Mouse (Mus musculus) adrenal gland, adult (tissue): Measurements from ENCODE around the gene Nemp1.
A peak's percentile ranks its signal among the peaks of the same experiment; 100 is the strongest.

Source experiments
- DNase-seq, 2 experiments: peaks; one replicate each; pipeline ENCODE4 v3.0.0; 2022 to 2023; ENCODE audit warnings: low spot score in 1 of 2; ENCODE audit not compliant: inconsistent age in 2 of 2

Gene Nemp1

DNA sequence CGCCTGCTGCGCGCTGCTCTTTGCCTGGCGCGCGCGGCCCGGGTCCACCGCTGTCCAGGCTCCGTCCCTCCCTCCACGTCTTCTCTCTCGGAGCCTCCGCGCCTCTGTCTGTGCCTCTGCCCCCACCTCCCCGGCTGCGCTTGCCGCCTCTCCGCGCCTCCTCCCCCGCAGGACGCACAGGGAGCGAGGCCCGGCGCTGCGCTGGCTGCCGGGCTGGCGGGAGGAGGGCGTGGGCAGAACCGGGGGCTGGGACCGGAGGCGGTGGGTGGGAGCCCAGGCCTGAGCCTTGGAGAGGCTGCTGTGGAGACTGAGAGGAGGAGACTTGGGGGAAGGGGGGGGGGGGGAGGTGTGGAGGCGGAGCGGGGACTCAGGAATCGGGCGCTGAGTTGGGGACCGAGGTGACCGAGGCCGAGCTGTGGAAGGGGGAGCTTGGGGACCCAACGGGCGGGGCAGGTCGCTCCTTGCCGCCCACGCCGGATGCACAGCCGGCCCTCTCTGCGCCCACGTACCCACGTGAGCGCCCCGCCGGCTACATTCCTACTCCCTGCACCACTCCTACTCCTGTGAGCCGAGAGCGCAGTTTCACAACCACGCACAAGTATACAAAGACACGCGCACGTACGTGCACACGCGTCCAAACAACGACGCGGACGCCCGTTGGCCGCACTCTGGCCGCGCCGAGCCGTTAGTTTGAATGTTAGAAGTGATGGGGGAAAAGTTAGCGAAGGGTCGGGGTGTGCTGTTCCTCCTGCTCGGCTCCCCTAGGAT lies at the start of gene Nemp1:
Gene Nemp1 (plus strand): TSS at position 401 of the 768 bp plus-strand sequence.
- DNase-seq: peak; percentile 96

DNA sequence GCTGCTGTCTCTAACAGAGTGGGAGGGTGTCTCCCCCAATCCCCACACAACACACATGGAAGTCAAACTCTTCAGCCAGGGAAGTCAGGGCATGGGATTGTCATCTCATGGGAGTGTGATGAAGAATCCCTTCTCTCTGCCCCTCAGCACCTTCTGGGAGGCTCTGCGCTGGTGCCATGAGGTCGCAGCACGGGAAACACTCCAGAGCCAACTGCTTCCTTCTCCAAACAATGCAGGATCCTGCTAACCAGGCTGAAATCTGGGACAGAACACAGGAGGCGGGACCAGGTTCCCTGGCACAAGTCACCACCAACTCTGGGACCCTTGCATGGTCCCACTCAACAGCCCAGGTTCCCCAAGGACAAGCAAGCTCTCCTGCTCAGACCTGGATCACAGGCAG lies 49.4 kb upstream of the Nemp1 start:
- peak in 1 of 2 experiments; percentile 51 for DNase-seq

DNA sequence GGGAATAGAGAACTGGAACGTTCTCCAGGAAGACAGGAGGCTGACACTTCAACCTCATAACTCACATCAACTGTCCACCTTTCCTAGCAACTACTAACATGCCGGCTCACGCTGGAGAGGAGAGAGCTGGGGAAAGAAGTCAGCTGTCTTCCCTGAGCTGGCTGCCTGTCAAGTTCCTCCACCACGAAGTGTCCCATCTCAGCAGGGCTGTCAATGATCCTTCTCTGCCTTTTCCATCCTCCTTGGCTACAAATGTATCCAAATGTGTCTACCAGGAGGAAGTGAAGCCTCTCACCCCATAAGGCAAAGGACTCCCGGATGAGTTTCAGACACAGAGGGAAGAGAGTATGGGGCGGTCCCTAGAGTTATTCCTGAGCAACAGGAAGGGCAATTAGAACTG lies 48.5 kb upstream of the Nemp1 start:
- DNase-seq: peak in 1 of 2 experiments; percentile 62

DNA sequence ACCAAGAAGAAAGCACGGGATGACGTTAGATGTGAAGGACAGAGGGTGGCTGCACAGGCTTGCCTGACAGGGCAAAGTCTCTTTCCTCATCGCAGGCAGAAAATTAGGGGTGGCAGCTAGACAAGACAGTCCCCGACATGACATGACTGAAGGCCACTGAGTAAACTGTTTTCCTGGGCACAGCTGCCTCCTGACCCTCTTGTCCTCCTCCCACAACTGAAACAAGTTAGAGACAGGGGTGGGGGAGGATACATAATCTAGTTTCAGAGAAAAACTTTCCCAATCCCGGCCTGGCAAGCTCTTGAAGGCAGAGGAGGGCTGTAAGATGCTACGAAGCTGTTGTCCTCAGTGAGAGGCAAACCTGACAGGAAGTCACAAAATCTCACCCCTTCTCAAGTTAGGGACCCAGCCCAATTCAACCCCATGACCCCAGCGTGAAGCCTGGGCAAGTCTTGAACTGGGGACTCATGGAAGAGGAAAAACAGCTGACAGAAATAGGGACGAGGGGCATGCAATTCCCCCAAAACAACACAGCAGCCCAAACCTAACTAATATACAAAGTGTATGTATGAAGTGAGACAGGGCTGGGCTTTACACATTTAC lies 47.5 kb upstream of the Nemp1 start:
- DNase-seq: peak in 1 of 2 experiments; percentile 77

DNA sequence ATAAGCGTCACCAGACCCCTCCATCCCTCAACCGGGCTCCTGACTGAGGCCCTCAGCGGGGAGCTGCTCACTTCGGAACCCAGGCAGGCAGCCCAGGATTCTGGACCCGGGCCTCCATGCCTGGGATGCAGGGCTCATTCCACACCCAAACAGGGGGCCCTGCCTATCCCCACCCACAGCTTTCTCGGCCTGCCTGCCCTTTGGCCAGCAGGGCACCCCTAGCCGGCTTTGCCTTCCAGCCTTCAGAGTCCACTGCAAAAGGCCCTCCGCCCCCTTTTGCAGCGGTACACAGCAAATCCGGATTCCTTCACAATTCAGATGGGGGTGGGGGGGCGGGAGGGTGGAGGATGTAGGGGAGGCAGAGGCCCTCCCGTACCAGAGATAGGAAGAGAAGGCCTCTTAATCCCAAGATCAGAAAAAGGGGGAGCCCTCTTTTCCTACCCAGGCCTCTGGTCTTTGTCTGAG lies 46.7 kb upstream of the Nemp1 start:
- DNase-seq: peak; percentile 41 to 68

DNA sequence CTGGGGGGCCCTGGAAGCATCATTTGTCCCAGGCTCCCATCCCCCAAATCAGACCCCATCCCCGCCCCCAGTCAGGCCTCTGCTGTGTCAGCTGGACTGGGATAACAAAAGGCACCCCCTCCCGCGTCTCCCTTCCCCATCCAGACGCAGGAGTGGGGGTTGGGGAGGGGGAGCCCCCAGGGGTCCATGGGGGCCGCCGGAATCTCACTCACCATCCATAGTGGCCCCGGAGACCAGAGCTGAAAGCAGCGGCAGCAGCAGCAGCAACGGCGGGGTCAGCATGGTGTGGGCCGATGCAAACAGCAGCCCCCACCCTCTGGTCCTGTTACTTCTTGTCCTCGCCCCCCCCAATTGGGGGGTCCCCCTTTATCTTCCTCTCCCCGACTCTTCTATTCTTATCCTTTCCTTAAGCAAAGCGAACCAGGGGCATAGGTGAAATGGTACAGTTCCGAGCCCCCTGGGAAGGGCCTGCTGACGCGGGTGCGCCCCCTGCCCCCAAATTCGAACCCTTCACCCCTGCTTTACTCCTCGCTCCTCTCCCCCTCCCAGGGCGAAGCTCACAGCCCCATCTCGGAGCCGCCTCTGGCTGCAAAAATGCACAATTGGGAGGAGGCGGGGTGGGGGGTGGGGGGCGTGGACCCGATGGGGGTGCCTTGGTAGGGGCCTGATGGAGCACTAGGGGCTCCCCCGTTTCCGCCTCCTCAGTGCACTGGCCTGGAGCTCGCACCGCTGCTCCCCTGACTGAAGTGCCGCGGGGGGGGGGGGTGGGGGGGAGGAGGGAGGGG lies 46.1 kb upstream of the Nemp1 start, which contains the start of gene Lrp1:
Gene Lrp1 (minus strand): TSS at position 743 of the 785 bp plus-strand sequence.
- DNase-seq: peak; percentile 68 to 82

DNA sequence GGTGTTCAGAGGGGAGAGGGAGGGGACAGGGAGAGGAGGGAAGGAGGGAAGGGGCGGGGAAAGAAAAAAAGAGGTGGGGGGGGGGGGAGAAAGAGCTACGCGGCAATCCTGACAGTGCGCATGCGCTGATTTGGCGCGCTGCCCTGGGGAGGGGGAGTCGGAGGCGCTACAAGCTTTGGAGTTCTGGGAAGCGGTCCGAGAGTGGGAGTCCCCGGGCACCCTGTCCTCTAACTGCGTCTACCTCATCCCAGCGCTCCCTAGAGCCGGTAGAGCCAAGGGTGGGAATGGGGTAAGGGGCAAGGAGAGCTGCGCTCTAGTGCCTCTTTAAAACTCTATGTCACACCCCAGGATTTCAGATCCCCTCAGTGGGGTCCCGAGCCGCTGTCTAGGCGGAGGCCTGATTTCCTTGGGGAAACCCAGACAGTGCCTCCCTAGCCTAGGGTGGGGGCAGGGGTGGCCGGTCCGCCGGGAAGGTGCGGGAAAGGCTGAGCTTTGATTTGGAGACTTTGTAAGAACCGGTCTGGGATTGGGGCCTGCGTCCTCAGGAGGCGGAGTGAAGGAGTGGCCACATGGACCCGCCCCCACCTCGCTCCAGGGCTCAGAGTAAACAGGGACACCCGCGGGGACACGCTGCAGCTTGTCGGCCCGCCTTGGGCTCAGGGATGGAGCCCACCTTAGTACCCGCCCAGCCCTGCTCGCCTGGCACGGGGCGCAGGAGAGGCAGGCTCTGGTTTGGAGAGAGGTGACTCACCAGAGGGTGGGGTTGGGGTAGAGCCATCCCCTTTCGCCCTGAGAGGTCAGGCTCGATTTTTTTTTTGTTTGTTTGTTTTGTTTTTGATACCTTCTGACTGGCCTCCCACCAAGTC lies 45.3 kb upstream of the Nemp1 start:
- peak; percentile 95 to 98 for DNase-seq

DNA sequence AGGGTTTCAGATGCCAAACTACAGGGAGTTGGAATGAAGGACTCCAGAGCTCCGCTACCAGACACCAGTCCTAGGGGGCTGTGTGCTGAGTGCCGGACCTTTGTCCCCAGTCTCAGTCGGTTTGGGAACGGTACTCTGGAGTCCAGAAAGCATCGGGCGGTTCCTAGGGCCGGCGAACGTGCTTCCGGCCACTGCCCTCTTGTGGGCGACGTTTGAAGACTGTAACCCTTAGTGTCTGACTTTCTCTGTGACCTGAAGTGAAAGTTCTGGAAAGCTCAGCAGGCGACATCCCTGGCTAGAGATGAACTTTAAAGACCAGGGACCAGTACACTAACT lies 44.7 kb upstream of the Nemp1 start:
- DNase-seq: peak; percentile 88 to 96

DNA sequence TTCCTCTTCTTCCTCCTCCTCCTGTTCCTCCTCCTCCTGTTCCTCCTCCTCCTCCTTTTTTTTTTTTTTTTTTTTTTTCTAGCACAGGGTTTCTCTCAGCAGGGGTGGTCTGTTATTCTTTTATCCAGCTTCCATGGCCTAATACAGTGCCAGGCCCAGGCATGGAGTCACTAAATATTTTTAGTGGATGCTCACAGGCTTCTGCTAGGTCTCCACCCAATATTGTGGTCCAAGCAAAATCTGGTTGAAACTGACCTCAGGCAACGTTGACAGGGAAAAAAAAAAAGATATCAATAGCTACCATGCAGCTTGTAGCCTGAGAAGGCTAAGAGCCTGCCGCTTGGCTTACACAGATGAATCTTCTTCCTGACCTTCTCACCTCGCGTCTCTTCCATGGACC lies 44.0 kb upstream of the Nemp1 start:
- no peak for DNase-seq

DNA sequence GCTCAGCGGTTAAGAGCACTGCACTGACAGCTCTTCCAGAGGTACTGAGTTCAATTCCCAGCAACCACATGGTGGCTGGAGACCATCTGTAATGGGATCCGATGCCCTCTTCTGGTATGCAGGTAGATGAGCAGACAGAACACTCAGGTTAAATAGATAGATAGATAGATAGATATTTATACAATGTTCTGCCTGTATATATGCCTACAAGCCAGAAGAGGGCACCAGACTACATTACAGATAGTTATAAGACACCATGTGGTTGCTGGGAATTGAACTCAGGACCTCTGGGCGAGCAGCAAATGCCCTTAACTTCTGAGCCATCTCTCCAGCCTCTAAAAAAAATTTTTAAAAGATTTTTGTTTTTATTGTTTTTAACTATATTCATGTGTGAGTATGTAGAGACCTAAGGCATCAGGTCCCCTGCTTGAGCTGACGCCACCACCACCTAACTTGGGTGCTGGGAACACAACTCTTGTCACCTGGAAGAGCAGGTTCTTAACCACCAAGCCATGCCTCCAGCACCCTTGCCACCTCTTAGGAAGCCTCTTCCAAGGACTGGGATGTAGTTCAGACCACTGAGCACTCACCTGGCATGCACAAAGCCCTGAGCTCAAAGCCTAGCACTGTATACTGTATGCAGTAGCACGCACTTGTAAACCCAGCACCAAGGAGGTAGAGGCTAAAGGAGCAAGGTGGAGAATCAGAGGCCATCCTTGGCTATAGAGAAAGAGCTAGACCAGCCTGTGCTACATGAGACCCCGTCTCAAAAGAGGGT lies 43.1 kb upstream of the Nemp1 start:
- no peak for DNase-seq

DNA sequence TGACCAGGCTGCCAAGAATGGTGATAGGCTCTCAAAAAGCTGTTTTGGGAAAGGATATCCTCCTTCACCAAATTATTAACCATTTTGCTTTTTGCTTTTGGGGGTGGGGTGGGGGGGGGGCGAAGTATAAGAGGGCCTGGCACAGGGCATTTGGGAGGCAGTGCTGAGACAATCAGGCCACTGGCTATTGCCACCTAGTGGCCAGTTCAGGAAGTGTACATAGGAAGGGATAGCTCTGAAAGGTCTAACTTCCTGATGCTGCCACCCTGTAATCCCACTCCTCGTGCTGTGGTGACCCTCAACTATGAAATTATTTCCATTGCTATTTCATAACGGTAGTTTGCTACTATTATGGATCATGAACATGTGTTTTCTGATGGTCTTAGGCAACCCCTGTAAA lies 40.3 kb upstream of the Nemp1 start:
- peak; percentile 45 to 74 for DNase-seq

DNA sequence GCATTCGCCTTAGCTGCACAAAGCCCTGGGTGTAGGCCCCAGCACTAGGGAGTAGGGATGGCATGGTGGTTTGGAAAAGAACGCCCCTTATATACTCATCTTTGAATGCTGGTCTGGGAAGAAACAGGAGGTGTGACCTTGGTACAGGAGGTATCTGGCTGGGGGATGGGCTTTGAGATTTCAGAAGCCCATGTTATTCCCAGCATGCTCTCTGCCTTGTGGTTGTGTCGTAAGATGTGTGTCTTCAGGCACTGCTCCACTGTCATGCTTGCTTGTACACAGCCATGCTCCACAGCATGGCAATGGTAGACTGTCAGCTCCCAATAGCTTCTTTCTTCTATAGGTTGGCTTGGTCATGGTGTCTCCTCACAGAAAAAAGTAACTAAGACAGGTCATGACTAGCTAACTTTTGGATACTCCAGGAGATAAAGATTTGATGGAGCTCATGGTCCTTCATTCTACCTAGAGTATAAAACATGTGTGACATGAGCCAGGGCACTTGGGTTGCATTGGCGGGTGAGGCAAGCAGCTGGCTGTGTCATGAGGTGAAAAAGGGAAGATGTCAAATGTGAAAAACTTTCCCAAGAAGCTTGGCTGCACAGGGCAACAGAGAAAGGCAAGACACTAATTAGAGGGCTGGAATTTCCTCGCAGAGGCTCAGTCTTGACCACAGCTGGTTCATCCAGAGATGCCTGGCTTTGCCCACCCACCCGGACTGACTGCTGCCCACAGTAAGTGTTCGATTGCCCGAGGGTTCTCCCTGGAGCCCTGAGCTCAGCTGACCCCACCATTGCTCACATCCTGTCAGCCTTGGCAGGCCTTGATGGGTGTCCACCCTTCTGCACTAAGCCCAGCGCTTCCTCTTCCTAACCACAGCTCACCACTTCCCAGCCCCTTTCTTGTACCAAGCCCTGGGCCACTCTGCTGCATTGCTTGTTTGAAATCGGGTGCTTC lies 35.2 kb upstream of the Nemp1 start:
- DNase-seq: no peak

DNA sequence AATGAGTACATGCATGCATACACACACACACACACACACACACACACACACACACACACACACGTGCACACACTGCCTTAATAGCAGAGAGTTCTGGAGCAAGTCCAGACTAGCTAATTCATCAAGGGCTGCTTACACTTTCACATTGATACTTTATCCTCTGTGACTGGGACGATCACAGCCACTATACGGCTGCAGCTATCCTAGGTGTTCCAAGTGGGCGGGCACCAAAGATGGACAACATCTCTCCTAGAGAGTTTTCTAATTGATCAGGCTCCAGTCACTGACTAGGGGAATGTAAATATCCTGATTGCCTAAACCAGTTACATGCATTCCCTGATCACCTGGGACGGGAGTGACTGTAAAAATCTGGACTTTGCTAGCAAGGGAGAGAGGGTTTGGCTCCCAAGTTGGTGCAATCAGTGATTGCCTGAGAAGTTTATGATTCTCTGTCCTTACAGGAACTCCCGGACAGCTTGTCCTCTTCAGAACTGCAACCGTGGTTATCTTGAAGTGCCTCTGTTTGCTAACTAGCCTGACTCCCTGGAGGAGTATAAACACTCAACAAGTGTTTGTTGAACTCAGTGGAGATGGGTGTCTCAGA lies 33.9 kb upstream of the Nemp1 start:
- DNase-seq: no peak

DNA sequence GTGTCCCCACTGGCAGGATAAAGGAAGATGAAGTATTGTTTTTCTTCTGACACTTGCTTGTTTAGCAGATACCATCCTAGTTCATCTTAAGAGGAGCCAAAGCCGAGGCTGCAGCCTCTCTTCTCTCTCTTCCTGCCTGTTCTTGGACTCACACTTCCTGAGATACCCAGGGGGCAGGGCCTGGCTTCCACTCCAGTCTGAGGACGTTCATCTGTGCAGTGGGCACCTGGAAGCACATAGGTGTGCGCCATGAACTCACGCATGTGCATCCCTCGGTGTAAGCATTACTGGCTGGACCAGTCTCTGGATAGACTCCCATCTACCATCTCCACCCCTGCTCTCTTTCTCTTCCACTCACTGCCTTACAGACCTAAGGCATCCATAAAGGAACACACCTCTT lies 26.3 kb upstream of the Nemp1 start:
- no peak for DNase-seq

DNA sequence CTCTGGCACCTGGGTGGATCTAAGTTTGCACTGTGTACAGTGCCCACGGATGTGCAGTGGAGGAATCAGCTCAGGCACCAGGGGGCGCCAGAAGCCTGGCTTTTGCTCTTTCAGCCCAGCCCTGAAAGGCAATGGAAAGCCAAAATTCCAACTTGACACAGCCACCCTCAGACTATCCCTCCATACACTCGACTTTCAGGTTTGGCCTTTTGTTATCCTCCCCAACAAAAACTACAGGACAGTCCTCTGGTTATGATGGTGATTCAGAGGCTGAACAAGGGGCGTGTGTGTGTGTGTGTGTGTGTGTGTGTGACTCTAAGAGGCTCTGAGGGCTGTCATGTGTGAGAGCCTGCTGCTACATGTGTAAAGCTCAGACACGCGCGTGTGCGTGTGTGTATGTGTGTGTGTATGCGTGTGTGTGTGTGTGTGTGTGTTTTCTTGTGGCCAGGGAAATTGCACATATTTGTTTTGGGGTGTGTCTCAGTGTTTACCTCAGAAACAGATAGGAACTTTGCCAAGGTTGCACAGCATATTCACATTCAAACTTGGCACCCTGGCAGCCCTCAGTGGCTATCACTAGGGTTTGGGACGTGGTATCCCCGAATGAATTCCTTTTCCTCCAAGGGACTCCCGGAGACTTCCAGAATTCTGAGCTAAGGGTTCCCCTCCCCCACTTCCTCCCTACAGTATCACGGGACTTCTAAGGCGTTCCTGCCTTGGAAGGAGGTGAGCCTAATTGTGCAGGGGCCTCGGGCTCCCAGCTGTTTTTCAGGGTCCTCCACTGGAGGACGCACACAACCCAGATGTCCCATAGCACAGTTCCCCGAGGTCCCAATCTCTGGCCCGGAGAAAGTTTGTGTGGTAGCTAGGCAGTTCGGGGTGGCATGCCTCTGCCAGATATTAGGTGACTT lies 24.6 kb upstream of the Nemp1 start:
- peak; percentile 90 to 97 for DNase-seq

DNA sequence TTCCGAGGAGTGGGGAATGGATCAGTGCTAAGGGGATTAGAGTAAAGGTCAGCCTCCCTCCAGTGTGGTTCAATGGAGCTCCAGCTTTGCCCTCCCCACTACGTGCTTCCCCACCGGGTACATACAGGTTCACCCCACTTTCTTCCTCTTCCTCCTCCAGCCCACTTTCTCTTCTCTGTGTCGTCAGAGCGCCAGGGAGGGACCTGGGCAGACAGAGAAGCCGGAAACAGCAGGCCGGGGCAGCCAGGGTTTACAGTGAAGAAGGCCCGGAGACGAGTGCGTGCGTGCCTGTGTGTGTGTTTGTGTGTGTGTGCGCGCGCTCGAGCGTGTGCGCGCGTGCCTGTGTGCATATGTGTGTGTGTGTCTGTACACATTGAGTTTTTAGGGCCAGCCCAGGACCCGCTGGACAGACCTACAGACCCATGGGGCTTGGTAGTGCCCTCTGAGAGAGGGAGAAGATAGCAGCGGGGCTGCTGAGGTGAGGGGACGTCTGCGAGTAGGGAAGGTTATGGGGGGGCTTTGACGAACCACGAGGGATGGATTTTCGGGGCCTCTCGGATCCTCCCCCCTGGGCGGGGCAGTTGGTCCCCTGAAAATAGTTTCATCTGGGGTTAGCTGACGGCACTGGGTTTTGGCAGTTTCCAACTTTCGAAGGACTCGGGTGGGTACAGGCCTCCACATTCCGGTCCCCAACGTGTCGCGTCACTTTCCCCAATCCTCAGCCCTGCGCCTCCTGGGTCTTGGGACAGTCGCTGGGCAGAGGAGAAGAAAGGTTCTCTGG lies 23.7 kb upstream of the Nemp1 start, which contains the start of gene Stat6:
Gene Stat6 (plus strand): TSS at position 215 of the 781 bp plus-strand sequence.
- DNase-seq: peak; percentile 88 to 95
